Mouse (Mus musculus): Measurements from ENCODE around the gene Scn5a. TPM values are rescaled to one million over a fixed set of nuclear protein-coding genes. Genes with fewer than 3 reads are reported as not detected.

Scn5a gene
- total and polyA plus RNA-seq, 3 experiments: 0.27 TPM; not detected in 2

GRCm38 (mm10) chr9:119483554-119484353 lies 95.1 kb downstream of the Scn5a start:
- no peaks in the 10 kb centered on the region for H3K36me3 ChIP-seq (replicated peaks)
- peaks cover 59% of the 10 kb centered on the region for H3K9me3 ChIP-seq (replicated peaks)
- no peak for ATAC-seq (ENCODE audit: extremely low read depth, insufficient number of reproducible peaks, low FRiP score, poor library complexity, severe bottlenecking)
- DNase-seq (ENCODE audit: low spot score): no peak
- H3K27me3 ChIP-seq (ENCODE audit: insufficient read depth, low read length): no peaks in the 10 kb centered on the region; the same call in 1 of the 2 replicates
- H3K4me3 ChIP-seq (ENCODE audit: low read depth, low read length): no peak overlapping the region; the same call in 1 of the 2 replicates
- no peak for TF ChIP-seq CTCF (IDR thresholded peaks at IDR 0.05; ENCODE audit: low read depth, low read length)
- TF ChIP-seq GATA1 (IDR thresholded peaks at IDR 0.05; ENCODE audit: borderline replicate concordance, low read length): no peak
- no peak for TF ChIP-seq POLR2AphosphoS5 (IDR thresholded peaks at IDR 0.05; ENCODE audit: insufficient replicate concordance, low read depth, low read length)
- no peak for TF ChIP-seq TAL1 (conservative IDR thresholded peaks at IDR 0.05; ENCODE audit: low read depth, low read length)
- no peak for TF ChIP-seq GATA2 (IDR thresholded peaks at IDR 0.05; ENCODE audit: borderline replicate concordance, low read depth, low read length)
- no peaks in the 10 kb centered on the region for H3K4me1 ChIP-seq (ENCODE audit: insufficient read depth, low read depth, low read length)

- Histone ChIP-seq H3K4me1 (ENCODE audit: insufficient read depth, low read depth, low read length) (no peaks in the 10 kb centered on the region), H3K36me3 (replicated peaks) (no peaks in the 10 kb centered on the region), H3K9me3 (replicated peaks) (peaks cover 46% of the 10 kb centered on the region), H3K4me3 (ENCODE audit: low read depth, low read length) (no peak overlapping the region), H3K27me3 (ENCODE audit: insufficient read depth, low read length) (no peaks in the 10 kb centered on the region; the same call in 1 of the 2 replicates)
- no peak for ATAC-seq (ENCODE audit: extremely low read depth, insufficient number of reproducible peaks, low FRiP score, poor library complexity, severe bottlenecking)
- DNase-seq (ENCODE audit: low spot score): no peak
- no peak for TF ChIP-seq GATA1 (IDR thresholded peaks at IDR 0.05; ENCODE audit: borderline replicate concordance, low read length)
- no peak for TF ChIP-seq POLR2AphosphoS5 (IDR thresholded peaks at IDR 0.05; ENCODE audit: insufficient replicate concordance, low read depth, low read length)
- no peak for TF ChIP-seq TAL1 (conservative IDR thresholded peaks at IDR 0.05; ENCODE audit: low read depth, low read length)
- TF ChIP-seq GATA2 (IDR thresholded peaks at IDR 0.05; ENCODE audit: borderline replicate concordance, low read depth, low read length): no peak
- no peak for TF ChIP-seq CTCF (IDR thresholded peaks at IDR 0.05; ENCODE audit: low read depth, low read length)
These were observed 97.2 kb downstream of the Scn5a start for GRCm38 (mm10) chr9:119481612-119482011.

- Histone ChIP-seq H3K27me3 (ENCODE audit: insufficient read depth, low read length) (no peaks in the 10 kb centered on the region), H3K4me1 (ENCODE audit: insufficient read depth, low read depth, low read length) (no peaks in the 10 kb centered on the region), H3K4me3 (ENCODE audit: low read depth, low read length) (no peak overlapping the region), H3K9me3 (replicated peaks) (peaks cover 29% of the 10 kb centered on the region), H3K36me3 (replicated peaks) (no peaks in the 10 kb centered on the region)
- no peak for ATAC-seq (ENCODE audit: extremely low read depth, insufficient number of reproducible peaks, low FRiP score, poor library complexity, severe bottlenecking)
- TF ChIP-seq GATA1 (IDR thresholded peaks at IDR 0.05; ENCODE audit: borderline replicate concordance, low read length): no peak
- no peak for TF ChIP-seq POLR2AphosphoS5 (IDR thresholded peaks at IDR 0.05; ENCODE audit: insufficient replicate concordance, low read depth, low read length)
- TF ChIP-seq TAL1 (conservative IDR thresholded peaks at IDR 0.05; ENCODE audit: low read depth, low read length): no peak
- no peak for TF ChIP-seq GATA2 (IDR thresholded peaks at IDR 0.05; ENCODE audit: borderline replicate concordance, low read depth, low read length)
- TF ChIP-seq CTCF (IDR thresholded peaks at IDR 0.05; ENCODE audit: low read depth, low read length): no peak
- DNase-seq (ENCODE audit: low spot score): no peak
These were observed 99.5 kb downstream of the Scn5a start for GRCm38 (mm10) chr9:119479297-119479696.

DNA sequence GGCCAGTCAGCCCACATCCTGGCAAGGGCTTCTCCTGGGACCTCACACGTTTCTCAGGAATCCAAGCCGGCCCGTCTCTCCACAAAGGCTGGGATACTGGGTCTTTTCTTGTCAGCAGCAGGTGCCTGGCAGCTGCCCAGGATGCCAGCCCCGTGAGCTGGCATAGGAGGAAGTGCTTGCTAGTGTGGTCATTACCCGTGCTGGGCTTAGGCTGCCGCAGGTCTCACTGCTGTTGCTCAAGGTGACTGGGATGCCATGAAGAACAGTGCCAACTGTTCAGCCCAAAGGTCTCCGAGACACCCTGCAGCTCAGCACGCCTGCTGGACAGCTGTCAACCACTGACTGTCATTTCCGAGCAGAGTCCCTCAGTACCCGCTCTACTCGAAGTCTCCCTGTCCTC lies 100.5 kb downstream of the Scn5a start:
- DNase-seq (ENCODE audit: low spot score) (no peak), ATAC-seq (ENCODE audit: extremely low read depth, insufficient number of reproducible peaks, low FRiP score, poor library complexity, severe bottlenecking) (no peak)
- no peaks in the 10 kb centered on the region for H3K27me3 ChIP-seq (ENCODE audit: insufficient read depth, low read length)
- TF ChIP-seq GATA1 (IDR thresholded peaks at IDR 0.05; ENCODE audit: borderline replicate concordance, low read length): no peak
- TF ChIP-seq GATA2 (IDR thresholded peaks at IDR 0.05; ENCODE audit: borderline replicate concordance, low read depth, low read length): no peak
- TF ChIP-seq POLR2AphosphoS5 (IDR thresholded peaks at IDR 0.05; ENCODE audit: insufficient replicate concordance, low read depth, low read length): no peak
- no peak for TF ChIP-seq CTCF (IDR thresholded peaks at IDR 0.05; ENCODE audit: low read depth, low read length)
- no peak for TF ChIP-seq TAL1 (conservative IDR thresholded peaks at IDR 0.05; ENCODE audit: low read depth, low read length)
- H3K9me3 ChIP-seq (replicated peaks): peaks cover 20% of the 10 kb centered on the region
- H3K36me3 ChIP-seq (replicated peaks): no peaks in the 10 kb centered on the region
- H3K4me1 ChIP-seq (ENCODE audit: insufficient read depth, low read depth, low read length): no peaks in the 10 kb centered on the region
- no peak overlapping the region for H3K4me3 ChIP-seq (ENCODE audit: low read depth, low read length)

GRCm38 (mm10) chr9:119477754-119478153 lies 101.1 kb downstream of the Scn5a start:
- DNase-seq (ENCODE audit: low spot score): no peak
- TF ChIP-seq GATA2 (IDR thresholded peaks at IDR 0.05; ENCODE audit: borderline replicate concordance, low read depth, low read length): no peak
- no peak for TF ChIP-seq POLR2AphosphoS5 (IDR thresholded peaks at IDR 0.05; ENCODE audit: insufficient replicate concordance, low read depth, low read length)
- no peak for TF ChIP-seq GATA1 (IDR thresholded peaks at IDR 0.05; ENCODE audit: borderline replicate concordance, low read length)
- no peak for TF ChIP-seq CTCF (IDR thresholded peaks at IDR 0.05; ENCODE audit: low read depth, low read length)
- TF ChIP-seq TAL1 (conservative IDR thresholded peaks at IDR 0.05; ENCODE audit: low read depth, low read length): no peak
- no peak for ATAC-seq (ENCODE audit: extremely low read depth, insufficient number of reproducible peaks, low FRiP score, poor library complexity, severe bottlenecking)
- no peaks in the 10 kb centered on the region for H3K4me1 ChIP-seq (ENCODE audit: insufficient read depth, low read depth, low read length)
- H3K27me3 ChIP-seq (ENCODE audit: insufficient read depth, low read length): no peaks in the 10 kb centered on the region
- H3K4me3 ChIP-seq (ENCODE audit: low read depth, low read length): no peak overlapping the region
- H3K36me3 ChIP-seq (replicated peaks): no peaks in the 10 kb centered on the region
- peaks cover 14% of the 10 kb centered on the region for H3K9me3 ChIP-seq (replicated peaks)

GRCm38 (mm10) chr9:119474717-119475611 lies 103.9 kb downstream of the Scn5a start:
- DNase-seq (ENCODE audit: low spot score) (no peak), ATAC-seq (ENCODE audit: extremely low read depth, insufficient number of reproducible peaks, low FRiP score, poor library complexity, severe bottlenecking) (no peak)
- H3K36me3 ChIP-seq (replicated peaks): peaks cover 3% of the 10 kb centered on the region
- TF ChIP-seq GATA2 (IDR thresholded peaks at IDR 0.05; ENCODE audit: borderline replicate concordance, low read depth, low read length) (no peak), POLR2AphosphoS5 (IDR thresholded peaks at IDR 0.05; ENCODE audit: insufficient replicate concordance, low read depth, low read length) (no peak), GATA1 (IDR thresholded peaks at IDR 0.05; ENCODE audit: borderline replicate concordance, low read length) (no peak), CTCF (IDR thresholded peaks at IDR 0.05; ENCODE audit: low read depth, low read length) (no peak), TAL1 (conservative IDR thresholded peaks at IDR 0.05; ENCODE audit: low read depth, low read length) (no peak)
- H3K9me3 ChIP-seq (replicated peaks): peaks cover 5% of the 10 kb centered on the region
- no peak overlapping the region for H3K4me3 ChIP-seq (ENCODE audit: low read depth, low read length)
- H3K4me1 ChIP-seq (ENCODE audit: insufficient read depth, low read depth, low read length): no peaks in the 10 kb centered on the region
- no peaks in the 10 kb centered on the region for H3K27me3 ChIP-seq (ENCODE audit: insufficient read depth, low read length)
